Mouse (Mus musculus) lung, embryonic 14.5 days (tissue): ENCODE results near the gene Nod1. TPM values are rescaled to one million over a fixed set of nuclear protein-coding genes. Genes with fewer than 3 reads are reported as not detected.

Experiments
- ATAC-seq: fragments of 200-750 bp; cut with Nextera tagmentation; 2 replicates; pipeline ENCODE4 v1.8.0; 2017; ENCODE audit warnings: mild to moderate bottlenecking, moderate TSS enrichment, moderate library complexity; ENCODE audit not compliant: insufficient read depth
- DNase-seq: peaks from one replicate; pipeline ENCODE4 v3.0.0-alpha.2; 2015
- H3K27ac ChIP-seq: fragments of 300-500 bp; sonication (generic); 2 replicates; pipeline ENCODE4 v1.5.1; 2014; ENCODE audit warnings: low read depth, mild to moderate bottlenecking, moderate library complexity
- H3K27me3 ChIP-seq: fragments of 300-500 bp; sonication (generic); 2 replicates; pipeline ENCODE4 v1.6.1; 2014; ENCODE audit warnings: low read length, control low read depth; ENCODE audit not compliant: insufficient read depth
- H3K36me3 ChIP-seq: fragments of 300-500 bp; sonication (generic); 2 replicates; pipeline ENCODE4 v1.6.1; 2014; ENCODE audit warnings: control low read depth; ENCODE audit not compliant: insufficient read depth
- H3K4me1 ChIP-seq: fragments of 300-500 bp; sonication (generic); 2 replicates; pipeline ENCODE4 v1.6.1; 2014; ENCODE audit warnings: antibody characterized with exemption, control low read depth; ENCODE audit not compliant: insufficient read depth
- H3K4me2 ChIP-seq: fragments of 300-500 bp; sonication (generic); 2 replicates; pipeline ENCODE4 v1.6.1; 2014; ENCODE audit warnings: mild to moderate bottlenecking
- H3K4me3 ChIP-seq: fragments of 300-500 bp; sonication (generic); 2 replicates; pipeline ENCODE4 v1.5.1; 2014; ENCODE audit warnings: low read depth, low read length
- H3K9ac ChIP-seq: fragments of 300-500 bp; sonication (generic); 2 replicates; pipeline ENCODE4 v1.6.1; 2014
- H3K9me3 ChIP-seq: fragments of 300-500 bp; sonication (generic); 2 replicates; pipeline ENCODE4 v1.6.1; 2016; ENCODE audit warnings: low read depth, low read length, control low read depth
- CTCF ChIP-seq: IDR thresholded peaks from 2 replicates; pipeline ENCODE4 v1.5.1; 2016; ENCODE audit warnings: antibody characterized with exemption, low read depth
- WGBS: fragments of 180-500 bp; shearing (Covaris S2); extraction: QIAGEN DNeasy Blood & Tissue Kit; methylation state at CpG from one replicate; pipeline ENCODE4 v1.1.7; 2014; 5-methylcytosine and 5-hydroxymethylcytosine counted together
- polyA plus RNA-seq: library from polyadenylated mRNA; unstranded; fragments of >200 nt; fragmentation: Nextera tagmentation; extraction: Ambion mirVana; gene quantifications from 2 replicates; pipeline ENCODE4 v1.2.1, GENCODE M21; 2014

The Nod1 gene
- polyA plus RNA-seq, 1 experiment from 2014 or later: 4.6 TPM

DNA sequence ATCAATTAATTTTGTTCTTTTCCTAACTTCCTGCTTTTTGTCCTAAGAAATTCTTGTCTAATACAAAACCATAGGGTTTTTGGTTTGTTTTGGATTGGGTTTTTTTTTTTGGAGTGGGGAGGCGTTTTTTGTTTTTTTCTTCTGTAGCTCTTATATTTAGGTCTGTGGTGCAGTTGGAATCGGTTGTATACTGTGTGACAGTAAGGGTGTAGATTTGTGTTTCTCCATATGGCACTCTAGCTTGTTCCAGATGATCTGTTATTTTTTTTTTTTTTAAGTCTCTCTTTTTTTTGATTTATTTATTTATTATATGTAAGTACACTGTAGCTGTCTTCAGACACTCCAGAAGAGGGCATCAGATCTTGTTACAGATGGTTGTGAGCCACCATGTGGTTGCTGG, 72.2 kb downstream of the Nod1 start:
- Histone ChIP-seq H3K4me1 (no peaks in the 10 kb centered on the region), H3K36me3 (no peaks in the 10 kb centered on the region), H3K9ac (no peak overlapping the region), H3K4me3 (no peak overlapping the region), H3K4me2 (no peak overlapping the region), H3K9me3 (no peaks in the 10 kb centered on the region), H3K27me3 (no peaks in the 10 kb centered on the region), H3K27ac (no peak overlapping the region)
- 64% methylated on average over 2 of the region's 2 CpGs for WGBS
- ATAC-seq (no peak), DNase-seq (no peak)
- no peak for TF ChIP-seq CTCF

DNA sequence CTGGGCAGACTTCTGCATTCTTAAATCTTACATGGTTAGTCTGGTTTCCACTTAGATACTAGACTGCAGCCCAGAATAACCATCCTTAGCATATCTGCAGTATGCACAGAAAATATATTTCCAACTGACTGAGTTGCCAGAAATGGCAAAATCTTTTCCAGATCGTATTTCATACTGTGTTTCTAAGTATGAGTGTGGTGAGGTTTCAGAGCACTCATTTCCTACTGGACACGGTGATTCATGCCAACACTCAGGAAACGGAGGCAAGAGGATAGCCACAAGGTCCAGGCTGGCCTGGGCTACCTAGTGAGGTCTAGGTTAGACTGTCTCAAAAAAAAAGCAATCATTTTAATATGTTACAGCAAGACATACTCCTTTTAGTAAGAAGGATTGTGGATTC, 81.0 kb downstream of the Nod1 start:
- H3K36me3 ChIP-seq: no peaks in the 10 kb centered on the region
- no peak for TF ChIP-seq CTCF
- H3K27me3 ChIP-seq: no peaks in the 10 kb centered on the region
- H3K4me1 ChIP-seq: no peaks in the 10 kb centered on the region
- ATAC-seq: no peak
- H3K9ac ChIP-seq: no peak overlapping the region
- H3K4me2 ChIP-seq: no peak overlapping the region
- no peaks in the 10 kb centered on the region for H3K9me3 ChIP-seq
- DNase-seq: no peak
- H3K4me3 ChIP-seq: no peak overlapping the region
- WGBS: 76% methylated on average over 3 of the region's 3 CpGs
- H3K27ac ChIP-seq: no peak overlapping the region

DNA sequence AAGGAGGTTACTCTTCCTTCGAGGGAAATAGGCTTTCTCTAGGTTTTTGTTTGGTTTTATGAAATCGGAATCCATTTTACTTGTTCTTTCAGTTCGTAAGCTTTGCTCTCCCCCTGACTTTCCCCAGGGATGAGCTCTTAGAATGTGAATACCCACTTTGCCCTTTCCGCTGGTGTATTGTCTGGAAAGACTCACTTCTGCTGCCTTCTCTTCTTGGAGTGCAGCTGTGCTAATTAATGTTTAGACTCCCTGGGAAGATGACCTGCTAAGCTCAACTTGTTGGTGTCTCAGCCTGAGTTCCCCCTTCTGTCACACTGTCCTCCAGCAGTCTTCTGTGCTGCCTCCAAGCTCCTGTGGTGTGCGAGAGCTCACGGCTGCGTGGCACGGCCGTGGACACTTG, 82.2 kb downstream of the Nod1 start:
- TF ChIP-seq CTCF: no peak
- ATAC-seq: no peak
- no peak for DNase-seq
- no peaks in the 10 kb centered on the region for H3K4me1 ChIP-seq
- no peak overlapping the region for H3K9ac ChIP-seq
- H3K36me3 ChIP-seq: no peaks in the 10 kb centered on the region
- H3K4me2 ChIP-seq: no peak overlapping the region
- no peaks in the 10 kb centered on the region for H3K9me3 ChIP-seq
- H3K4me3 ChIP-seq: no peak overlapping the region
- H3K27ac ChIP-seq: no peak overlapping the region
- 85% methylated on average over 9 of the region's 9 CpGs for WGBS
- H3K27me3 ChIP-seq: no peaks in the 10 kb centered on the region

DNA sequence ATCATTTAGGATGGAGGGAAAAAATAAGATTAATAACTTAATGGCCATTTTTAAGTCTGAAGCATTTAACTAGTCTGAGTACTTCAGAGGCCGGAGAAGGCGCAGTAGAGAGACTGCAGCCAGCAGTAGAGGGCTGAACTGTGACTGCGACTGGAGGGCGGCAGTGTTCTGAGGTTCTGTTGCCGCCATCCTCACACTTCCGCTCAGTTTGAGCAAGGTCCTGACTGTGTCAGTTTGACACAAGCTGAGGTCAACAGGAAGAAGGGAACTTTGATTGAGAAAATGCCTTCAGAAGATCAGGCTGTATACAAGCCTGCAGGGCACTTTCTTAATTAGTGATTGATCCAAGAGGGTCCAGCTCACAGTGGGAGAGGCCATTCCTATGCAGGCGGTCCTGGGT, 86.2 kb downstream of the Nod1 start:
- H3K4me1 ChIP-seq: no peaks in the 10 kb centered on the region
- DNase-seq: no peak
- H3K27me3 ChIP-seq: no peaks in the 10 kb centered on the region
- WGBS: 71% methylated on average over 7 of the region's 7 CpGs
- H3K27ac ChIP-seq: no peak overlapping the region
- no peak for TF ChIP-seq CTCF
- no peak for ATAC-seq
- no peak overlapping the region for H3K4me3 ChIP-seq
- H3K9me3 ChIP-seq: no peaks in the 10 kb centered on the region
- H3K9ac ChIP-seq: no peak overlapping the region
- no peaks in the 10 kb centered on the region for H3K36me3 ChIP-seq
- H3K4me2 ChIP-seq: no peak overlapping the region

DNA sequence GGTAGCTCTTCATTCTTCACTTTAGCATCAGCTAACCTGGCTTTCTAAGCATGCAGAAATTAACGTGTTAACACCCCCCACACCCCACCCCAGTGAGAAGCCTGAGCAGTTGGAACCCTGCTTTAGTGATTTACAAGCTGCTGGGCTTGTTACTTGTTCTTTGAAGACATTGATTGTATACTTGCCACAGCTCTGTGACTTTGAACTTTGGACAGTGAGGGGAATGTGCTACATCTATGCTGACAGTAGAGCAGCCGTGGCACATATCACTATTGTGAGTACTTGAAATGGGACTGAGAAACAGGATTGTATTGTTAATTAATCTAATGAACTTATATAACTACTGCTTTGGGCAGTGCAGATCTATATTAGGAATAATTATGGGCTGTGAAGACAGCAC, 89.0 kb downstream of the Nod1 start:
- DNase-seq (no peak), ATAC-seq (no peak)
- no peaks in the 10 kb centered on the region for H3K4me1 ChIP-seq
- WGBS: 61% methylated on average over 2 of the region's 2 CpGs
- H3K27me3 ChIP-seq: no peaks in the 10 kb centered on the region
- no peak overlapping the region for H3K4me2 ChIP-seq
- no peak overlapping the region for H3K9ac ChIP-seq
- TF ChIP-seq CTCF: no peak
- H3K27ac ChIP-seq: no peak overlapping the region
- H3K4me3 ChIP-seq: no peak overlapping the region
- H3K9me3 ChIP-seq: no peaks in the 10 kb centered on the region
- H3K36me3 ChIP-seq: no peaks in the 10 kb centered on the region

DNA sequence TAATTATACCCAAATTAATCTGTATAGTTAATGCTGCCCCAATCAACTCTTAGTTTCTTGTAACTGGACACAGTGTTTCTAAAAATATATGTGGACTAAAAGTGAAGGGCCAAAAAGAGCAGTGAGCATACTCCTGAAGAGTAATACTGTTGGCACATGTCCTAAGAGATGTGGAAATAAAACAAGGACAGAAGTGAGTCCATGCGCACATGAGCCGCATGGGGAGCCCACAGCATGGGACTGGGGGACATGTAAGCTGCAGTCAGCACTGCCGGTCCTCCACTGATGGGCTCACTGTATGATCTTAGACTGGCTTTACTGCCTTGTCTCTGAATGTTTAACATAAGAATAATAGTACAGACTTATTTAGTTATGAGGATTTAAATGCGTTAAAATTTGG, 92.3 kb downstream of the Nod1 start:
- Histone ChIP-seq H3K36me3 (no peaks in the 10 kb centered on the region), H3K27ac (no peak overlapping the region), H3K9me3 (no peaks in the 10 kb centered on the region), H3K4me1 (no peaks in the 10 kb centered on the region), H3K27me3 (no peaks in the 10 kb centered on the region), H3K4me2 (no peak overlapping the region), H3K4me3 (no peak overlapping the region), H3K9ac (no peak overlapping the region)
- no peak for TF ChIP-seq CTCF
- ATAC-seq (no peak), DNase-seq (no peak)
- WGBS: 92% methylated on average over 4 of the region's 4 CpGs

DNA sequence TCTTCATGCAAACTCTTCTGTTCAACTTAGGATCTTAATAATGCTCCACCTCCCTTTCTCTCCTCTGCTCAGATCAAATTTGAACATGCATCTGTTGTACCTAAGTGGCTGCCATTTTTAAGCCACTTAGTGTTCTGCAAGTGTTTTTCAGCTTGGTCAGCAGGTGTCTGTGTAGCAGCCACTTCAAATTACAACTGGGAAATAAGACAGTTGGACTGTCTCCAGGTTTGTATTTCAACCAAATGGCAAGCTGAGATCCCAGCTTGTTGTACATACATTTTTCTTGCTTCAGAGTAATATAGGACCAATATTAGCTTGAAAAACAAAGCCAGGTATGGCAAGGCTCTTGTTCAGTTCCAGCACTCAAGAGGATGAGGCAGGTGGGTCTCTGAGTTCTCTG, 93.9 kb downstream of the Nod1 start:
- no peaks in the 10 kb centered on the region for H3K9me3 ChIP-seq
- H3K27ac ChIP-seq: no peak overlapping the region
- no peak overlapping the region for H3K4me2 ChIP-seq
- no peak for DNase-seq
- H3K36me3 ChIP-seq: no peaks in the 10 kb centered on the region
- ATAC-seq: no peak
- H3K27me3 ChIP-seq: no peaks in the 10 kb centered on the region
- TF ChIP-seq CTCF: no peak
- H3K4me3 ChIP-seq: no peak overlapping the region
- H3K9ac ChIP-seq: no peak overlapping the region
- H3K4me1 ChIP-seq: no peaks in the 10 kb centered on the region

DNA sequence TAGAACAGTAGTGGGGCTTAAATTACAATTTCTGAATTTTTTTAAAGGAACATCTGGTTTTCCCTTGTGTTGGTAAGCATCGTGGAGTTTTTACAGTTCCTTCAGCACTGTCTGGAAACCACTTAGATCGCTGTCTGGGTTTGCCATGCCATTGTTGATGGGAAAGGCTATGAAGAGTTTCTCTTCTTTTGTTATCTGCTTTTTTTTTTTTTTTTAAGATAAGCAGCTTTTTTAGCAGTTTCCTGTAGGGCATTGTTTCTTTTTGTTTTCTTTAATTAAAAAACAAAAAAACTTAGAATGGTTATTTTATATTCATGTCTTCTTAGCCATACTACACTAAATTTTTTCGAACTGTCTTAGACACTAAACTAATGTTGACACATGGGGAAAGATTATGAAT, 94.8 kb downstream of the Nod1 start:
- WGBS: 83% methylated on average over 3 of the region's 3 CpGs
- no peak overlapping the region for H3K27ac ChIP-seq
- no peaks in the 10 kb centered on the region for H3K27me3 ChIP-seq
- H3K36me3 ChIP-seq: no peaks in the 10 kb centered on the region
- H3K9me3 ChIP-seq: no peaks in the 10 kb centered on the region
- ATAC-seq (no peak), DNase-seq (no peak)
- no peak overlapping the region for H3K4me3 ChIP-seq
- no peak overlapping the region for H3K9ac ChIP-seq
- no peak for TF ChIP-seq CTCF
- no peak overlapping the region for H3K4me2 ChIP-seq
- H3K4me1 ChIP-seq: no peaks in the 10 kb centered on the region
